Mouse (Mus musculus) heart, adult 9 months (tissue): ENCODE data around the gene Usp7.

Source experiments
- DNase-seq, 2 experiments: peaks; one replicate each; pipeline ENCODE4 v3.0.0; 2022; ENCODE audit warnings: low spot score in 2 of 2

Usp7 gene

DNA sequence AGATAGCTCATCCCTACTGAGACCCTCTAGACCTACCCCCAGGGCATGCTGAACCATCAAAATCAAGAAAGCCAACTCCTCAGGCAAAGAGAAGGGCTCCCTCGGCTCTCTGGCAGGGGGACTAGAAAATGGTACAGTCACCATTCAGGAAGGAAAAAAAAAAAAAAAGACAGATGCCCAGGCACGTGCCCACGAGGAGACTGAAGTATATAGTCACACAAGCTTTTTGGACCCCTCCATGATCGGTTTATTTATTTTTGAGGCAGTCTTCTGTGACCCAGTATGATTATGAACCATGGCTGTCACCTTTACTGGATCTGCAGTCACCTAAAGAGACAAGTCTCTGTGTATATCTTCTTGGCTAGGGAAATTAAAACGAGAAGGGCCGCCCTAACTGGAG, 118.8 kb downstream of the Usp7 start:
- no peak for DNase-seq

DNA sequence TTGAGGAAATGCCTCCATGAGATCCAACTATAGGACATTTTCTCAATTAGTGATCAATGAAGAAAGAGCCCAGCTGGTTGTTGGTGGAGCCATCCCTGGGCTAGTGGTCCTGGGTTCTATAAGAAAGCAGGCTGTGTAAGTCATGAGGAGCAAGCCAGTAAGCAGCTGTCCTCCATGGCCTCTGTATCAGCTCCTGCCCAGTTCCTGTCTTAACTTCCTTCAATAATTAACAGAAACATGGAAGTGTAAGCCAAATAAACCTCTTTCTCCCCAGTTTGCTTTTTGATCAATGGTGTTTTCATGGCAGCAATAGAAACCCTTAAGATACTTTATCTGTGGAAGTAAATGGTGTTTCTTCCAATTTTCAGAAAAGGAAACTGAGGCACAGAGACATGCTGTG, 119.3 kb downstream of the Usp7 start:
- DNase-seq = no peak

DNA sequence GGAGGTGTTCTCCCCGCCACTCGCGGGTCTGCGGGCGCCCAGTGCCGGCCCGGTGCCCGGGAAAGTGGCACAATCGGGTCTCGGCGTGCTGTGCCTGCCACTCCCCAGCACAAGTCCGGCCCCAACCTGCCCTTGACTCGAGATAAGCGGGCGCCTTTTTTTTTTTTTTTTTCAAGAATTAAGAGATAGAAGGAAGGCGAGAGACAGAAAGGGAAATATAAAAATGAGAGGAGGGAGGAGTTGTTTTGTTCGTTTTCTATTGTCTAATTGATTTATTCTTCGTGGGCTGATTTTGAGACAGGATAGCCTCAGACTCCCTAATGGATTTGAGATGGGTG, 119.8 kb downstream of the Usp7 start:
- no peak for DNase-seq

DNA sequence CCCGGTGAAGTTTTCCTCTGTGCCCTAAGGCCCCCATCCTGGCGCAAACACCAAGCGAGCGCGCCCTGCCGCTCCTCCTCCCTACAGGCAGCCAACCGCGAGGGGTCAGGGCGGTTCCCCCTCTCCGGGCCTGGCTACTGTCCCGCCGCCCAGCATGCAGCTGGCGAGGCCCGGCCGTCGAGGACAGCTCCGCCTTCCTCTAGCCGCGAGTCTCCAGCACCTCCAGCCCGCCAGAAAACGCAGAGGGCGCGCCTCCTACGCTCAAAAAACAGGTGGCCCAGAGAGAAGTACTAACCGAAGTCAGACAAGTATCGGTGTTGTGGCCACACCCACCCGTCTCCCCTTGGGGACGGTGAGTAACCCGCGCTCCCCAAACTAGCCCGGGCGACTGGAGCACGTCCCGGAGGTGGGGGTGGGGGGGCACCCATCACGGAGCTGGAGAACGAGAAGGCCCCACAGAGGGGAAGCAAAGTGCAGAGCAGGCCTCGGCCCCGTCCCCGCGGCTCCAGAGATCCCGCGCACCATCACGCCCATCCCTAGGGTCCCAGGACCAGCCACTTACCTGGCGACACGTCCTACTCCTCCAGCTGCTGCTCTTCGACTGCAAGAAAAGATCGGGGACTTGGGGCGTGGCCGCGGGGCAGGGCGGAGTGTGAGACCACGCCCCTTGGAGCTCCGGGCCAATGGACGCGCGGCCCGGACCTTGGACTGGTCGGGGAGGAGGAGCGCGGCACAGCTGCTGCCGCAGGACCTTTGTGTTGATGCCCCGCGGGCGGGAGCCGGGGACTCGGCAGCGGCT, 120.4 kb downstream of the Usp7 start, which contains the start of gene Carhsp1:
TSS of gene Carhsp1 (minus strand) at position 605 of the 799 bp plus-strand sequence.
- DNase-seq = peak; percentile 94 to 95

GRCm38 (mm10) chr16:8670041-8671035, 121.8 kb downstream of the Usp7 start:
- DNase-seq = no peak

DNA sequence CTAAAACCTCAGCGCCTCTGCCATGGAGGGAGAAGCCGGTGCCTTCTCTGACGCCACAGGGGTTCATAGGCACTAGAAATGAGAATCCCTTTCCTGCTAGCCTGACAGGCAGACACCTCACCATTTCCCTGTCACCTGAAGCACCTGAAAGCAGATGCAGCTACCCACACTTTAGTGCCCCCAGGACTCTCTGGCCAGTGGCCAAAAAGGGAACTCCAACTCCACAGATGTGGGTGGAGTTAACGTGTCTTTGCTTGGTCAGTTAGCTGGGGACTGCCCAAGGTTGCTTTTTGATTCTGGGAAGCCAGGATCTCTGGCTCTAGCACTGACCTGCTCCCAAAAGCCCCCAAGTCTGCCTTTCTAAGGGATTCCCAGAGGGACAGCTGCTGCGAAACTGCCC, 122.7 kb downstream of the Usp7 start:
- no peak for DNase-seq

- no peak for DNase-seq
These were observed 123.7 kb downstream of the Usp7 start for GRCm38 (mm10) chr16:8668386-8668785.

DNA sequence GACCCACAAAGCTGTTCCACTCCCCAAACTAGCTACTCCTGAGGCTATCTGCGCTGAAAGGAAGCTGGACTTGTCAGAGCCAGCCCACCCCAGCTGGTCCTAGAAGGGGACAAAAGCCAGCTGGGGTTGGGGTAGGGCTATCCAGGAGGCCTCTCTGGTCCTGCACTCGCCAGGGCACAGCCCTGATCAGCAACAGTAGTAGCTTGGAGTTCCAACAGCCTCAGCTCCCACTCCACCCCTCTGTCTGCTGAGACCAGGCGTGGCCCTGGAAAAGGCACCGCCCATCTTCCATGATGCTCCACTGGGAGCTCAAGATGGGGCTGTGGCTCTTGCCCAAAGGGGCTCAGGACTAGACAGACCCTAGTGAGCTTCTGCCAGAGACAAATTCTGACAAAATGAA, 124.3 kb downstream of the Usp7 start:
- DNase-seq = peak in 1 of 2 experiments; percentile 44

GRCm38 (mm10) chr16:8667261-8667660, 124.8 kb downstream of the Usp7 start:
- peak in 1 of 2 experiments; percentile 54 for DNase-seq

GRCm38 (mm10) chr16:8666452-8666851, 125.7 kb downstream of the Usp7 start:
- DNase-seq = peak; percentile 83 to 85

DNA sequence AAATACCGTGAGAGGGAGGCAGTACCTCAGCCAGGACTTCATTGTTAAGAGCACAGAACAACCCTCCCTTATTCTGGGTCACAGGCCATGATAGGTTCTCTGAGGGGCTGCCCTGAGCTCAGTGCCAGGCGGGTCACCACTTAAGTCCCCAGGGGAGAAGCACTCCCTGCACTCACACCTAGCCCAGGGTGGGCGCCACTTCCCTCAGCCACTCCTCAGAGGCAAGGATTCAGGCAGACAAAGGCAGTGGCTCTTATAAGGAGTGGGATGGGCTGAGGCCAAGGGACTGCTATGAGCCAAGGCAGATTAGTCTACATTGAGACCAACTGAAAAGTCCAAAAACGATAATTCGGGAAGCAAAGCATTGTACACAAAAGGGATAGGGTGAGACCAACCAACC, 126.7 kb downstream of the Usp7 start:
- DNase-seq = no peak

- no peak for DNase-seq
These were observed 128.2 kb downstream of the Usp7 start for GRCm38 (mm10) chr16:8663606-8664539.

DNA sequence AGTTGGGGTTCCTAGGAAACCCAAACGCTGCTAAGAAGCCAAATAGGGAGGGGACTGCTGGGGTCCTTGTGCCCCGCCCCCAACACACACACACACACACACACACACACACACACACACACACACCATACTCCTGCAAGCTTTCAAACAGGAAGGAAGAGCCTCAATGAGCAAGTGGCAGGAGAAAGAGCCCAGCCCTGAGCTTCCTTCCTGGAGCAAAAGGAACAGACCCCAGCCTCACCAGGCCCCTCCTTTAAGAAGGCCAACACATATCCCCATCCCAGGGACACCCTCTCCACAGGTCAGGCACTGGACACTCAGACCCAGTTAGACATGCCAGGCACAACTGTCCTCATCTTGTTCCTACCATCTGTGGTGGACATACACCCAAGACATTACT, 129.1 kb downstream of the Usp7 start:
- no peak for DNase-seq

DNA sequence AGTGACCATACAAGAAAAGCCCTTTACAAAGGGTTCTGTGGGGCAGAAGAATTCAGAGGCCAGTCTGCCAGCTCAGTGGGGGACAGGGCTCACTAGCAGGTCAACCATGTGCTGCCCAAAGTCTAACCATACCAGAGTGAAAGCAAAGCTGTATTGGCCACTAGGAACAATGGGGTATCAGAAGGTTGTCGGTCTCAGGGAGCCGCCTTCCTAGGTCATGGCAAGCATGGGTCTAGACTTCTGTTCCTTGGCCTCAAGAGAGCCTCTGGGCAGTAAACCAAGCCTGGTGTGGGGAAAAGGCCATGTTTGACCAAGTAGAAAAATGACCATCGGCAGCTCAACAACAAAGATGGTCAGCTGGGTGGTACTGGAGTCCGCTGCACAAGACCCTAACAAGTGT, 133.3 kb downstream of the Usp7 start:
- no peak for DNase-seq

DNA sequence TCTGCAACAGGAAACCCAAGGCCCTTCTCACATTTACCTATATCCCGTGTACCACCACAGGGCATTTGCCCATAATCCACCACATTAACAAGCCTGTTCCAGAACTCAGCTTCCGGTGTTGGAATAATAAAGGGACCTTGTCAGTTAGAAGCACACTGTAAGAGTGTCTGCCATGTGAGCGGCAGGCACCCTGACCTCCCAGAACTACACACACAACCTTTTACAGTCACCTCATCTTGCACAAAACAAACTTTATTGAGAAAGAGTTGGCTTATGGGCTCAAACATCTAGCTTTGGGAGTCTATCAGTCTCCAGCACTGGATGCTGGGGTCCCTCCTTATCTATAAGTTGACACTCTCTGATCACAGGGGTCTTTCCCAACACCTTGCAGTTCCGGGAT, 133.8 kb downstream of the Usp7 start:
- DNase-seq = no peak

DNA sequence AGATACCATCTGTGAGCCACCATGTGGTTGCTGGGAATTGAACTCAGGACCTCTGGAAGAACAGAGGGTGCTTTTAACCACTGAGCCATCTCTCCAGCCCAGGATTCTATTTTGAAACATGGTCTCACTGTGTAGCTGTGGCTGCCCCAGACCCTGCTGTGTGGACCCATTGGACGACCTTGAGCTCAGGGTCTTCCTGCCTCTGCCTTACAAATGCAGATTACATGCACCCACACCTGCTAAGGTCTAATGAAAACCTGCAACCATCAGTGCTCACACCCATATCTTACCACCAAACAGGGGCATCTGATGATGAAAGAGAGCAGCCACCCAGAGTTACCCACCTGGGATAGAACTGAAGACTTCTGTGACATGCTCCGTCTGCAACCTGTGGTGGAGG, 135.9 kb downstream of the Usp7 start:
- no peak for DNase-seq

GRCm38 (mm10) chr16:8655599-8655998, 136.5 kb downstream of the Usp7 start:
- DNase-seq = no peak

DNA sequence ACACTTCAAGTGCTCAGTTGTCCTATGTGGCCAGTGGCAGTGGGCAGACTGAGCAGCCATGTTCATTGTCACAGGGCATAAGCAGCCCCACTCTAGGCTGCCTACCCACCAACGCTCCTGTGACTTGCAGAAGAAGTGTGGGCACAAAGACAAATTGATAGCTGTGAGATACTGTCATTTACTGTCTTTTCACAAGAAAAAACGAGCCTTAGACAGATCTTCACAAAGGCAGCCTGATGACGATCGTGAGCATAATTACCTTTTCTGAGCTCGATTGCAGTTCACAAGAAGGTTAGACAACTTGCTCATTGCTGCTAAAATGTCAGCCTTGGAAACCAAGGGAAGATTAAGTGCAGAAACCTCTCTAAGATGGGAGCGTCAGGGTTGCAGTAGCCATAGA, 137.0 kb downstream of the Usp7 start:
- no peak for DNase-seq

- no peak for DNase-seq
These were observed 142.1 kb downstream of the Usp7 start for GRCm38 (mm10) chr16:8650007-8650406.

DNA sequence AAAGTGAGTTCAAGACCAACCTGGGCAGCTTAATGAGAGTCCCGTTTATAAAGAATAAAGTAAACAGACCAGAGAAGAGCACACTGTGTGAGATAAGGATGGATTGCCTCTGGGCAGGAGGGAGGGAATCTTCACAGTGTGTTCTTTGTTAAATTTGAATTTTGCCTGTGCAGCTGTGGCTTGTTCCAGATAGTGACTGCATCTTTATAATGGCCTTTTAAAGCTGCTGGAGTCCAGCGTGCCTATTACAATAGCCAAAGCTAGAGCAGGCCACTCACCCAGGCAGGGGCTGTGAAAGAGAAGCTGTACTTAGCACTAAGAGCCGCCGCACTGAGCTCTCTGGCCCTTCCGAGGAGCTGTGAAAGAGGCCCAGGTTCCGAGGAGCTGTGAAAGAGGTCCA, 146.6 kb downstream of the Usp7 start:
- no peak for DNase-seq

GRCm38 (mm10) chr16:8643855-8644254, 148.3 kb downstream of the Usp7 start:
- DNase-seq = no peak
